Mouse (Mus musculus) CD4-positive helper T cell, adult 2 months (primary cell): ENCODE results near the gene Rbms3.

Experiments used
- DNase-seq: peaks from one replicate; pipeline ENCODE4 v3.0.0-alpha.2; 2012; ENCODE audit warnings: low read depth, missing footprints, low spot score

Gene Rbms3

GRCm38 (mm10) chr9:116903304-116903993 is 726.3 kb downstream of the Rbms3 start:
- no peak for DNase-seq

DNA sequence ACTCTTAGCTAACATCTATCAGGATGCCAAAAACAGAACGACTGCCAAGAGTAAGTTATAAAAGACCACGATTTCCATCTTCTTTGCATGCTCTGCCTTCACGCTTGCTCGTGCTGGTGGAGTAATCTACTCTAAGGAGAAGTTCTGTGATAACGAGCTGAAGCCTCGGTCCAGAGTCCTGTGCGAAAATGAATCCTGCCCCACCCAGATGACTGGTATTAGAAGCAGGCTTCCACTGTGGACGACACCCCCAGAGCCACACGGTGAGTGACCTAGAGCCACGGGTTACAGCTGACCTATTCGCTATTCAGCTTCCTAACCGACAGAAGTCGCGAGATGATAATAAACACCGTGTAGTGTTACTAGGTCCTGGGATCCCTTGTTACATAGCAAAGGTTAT is 730.3 kb downstream of the Rbms3 start:
- no peak for DNase-seq

DNA sequence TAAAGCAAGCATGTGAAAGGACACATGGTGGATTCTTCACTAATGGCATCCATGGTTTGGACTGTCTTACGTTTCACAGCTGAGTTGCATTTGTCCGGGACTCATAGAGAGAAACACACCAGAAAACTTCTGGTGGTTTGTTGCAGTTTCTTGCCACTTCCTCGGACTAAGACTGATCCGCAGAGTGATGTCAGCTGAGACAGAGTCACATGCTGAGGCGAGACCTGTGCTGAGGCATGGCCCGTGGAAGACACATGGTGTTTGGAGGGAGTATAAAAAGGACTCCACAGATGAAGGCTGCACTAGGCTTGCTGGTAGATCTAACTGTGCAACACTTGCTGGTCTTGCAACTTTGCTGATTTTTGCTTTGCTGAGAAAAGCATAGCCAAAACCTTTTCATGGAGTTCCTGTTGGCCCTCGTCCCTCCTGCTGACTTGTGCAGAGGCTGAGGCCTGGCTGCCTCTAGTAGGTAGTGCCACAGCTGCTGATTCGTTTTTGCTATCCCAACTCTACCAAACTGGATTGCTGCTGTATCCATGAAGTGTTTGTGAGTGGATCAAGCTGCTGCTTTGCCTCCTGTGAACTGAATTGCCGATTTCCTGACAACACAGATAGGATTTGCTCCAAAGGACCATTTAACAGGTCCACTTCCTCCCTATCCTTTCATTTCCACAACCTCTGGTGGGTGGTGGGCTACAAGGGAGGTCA is 742.6 kb downstream of the Rbms3 start:
- DNase-seq, result no peak

DNA sequence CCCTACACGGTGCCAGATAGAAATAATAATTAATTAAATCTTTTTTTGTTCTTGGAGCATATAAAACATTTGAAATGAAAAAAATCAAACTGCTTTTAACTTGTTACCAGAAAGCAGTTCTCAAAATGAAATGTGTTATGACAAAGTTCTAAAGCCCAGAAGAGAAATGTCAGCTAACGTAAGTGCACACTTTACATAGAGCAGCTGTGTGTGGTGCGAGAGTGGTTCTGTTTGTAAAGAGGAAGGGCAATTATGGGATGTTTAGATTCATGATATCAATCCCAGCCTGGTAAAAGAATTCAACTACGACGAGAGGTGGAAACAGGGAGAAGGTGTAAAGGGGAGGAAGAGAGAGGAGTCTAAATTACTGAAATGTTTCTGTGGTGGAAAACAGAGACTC is 744.1 kb downstream of the Rbms3 start:
- no peak for DNase-seq

DNA sequence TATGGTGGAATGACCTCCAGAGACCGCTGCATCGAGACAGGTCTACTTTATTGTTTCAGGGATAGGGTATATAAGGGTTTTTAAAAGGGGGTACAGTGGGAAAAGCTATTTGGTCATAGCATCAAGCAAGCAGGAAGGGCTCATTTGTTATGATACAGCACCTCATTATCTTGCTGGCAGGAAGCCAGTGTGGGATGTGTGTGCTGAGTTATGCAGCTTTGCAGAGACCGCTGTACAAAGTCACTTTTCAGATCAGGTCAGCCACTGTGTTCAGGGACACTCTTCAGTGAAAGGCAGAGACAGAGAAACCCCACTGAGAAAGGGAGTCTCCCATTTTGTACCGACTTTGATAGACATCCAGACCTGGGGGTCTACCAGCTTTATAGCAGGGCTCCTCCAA is 749.2 kb downstream of the Rbms3 start:
- no peak for DNase-seq

DNA sequence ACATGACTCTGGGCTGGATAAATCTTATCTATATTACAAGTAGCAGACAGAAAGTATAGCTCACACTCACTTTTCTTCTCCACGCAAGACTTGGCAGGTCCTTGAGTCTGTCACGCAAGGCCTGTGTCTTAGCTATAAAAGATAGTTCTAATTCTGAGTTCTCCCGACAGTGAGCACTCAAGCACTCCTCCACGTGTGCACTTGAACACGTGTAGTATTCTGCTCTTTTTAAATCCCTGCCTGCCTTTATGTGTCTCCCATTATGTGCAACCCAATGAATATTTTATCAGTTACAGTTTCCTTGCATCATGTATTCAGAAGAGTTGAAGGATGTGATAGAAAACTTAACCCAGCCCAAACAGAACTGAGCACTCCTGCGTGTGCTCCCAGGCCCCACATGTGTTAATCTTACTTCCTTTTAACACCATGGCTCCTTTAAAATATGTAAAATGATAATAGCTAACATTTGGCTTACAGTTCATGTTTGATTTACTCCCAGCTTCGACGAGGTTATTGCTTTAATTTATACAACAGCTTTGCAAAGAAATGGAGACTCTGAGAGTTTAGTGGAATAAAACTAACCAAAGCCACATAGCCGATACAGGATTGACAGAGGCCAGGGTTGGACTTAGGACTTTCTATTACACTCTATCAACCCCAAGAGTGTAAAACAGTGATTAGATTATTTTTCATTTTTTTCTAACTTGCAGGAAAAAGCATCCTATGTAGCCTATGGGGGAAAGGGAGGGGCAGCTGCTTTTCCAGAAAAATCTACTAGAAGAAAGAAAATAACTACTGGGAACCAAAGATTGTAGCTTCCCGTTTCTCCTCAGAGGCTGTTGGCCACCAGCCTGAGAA is 749.9 kb downstream of the Rbms3 start:
- DNase-seq, result no peak

DNA sequence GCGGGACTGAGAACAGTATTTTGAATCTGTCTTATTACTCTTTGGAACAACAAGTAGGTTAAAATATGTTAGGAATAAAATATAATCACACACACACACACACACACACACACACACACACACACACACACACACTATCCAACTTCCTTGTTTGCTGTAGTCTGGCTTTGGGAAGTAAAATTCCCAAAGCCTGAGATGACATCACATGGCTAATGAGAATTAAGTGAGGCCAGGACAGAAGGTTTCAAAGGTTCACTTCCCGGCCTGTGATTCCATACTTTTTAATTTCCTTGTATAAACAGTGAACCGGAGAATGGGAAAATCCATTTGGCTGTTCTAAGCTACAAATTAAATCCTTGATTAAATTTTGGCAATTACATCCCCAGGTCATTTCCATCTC is 752.9 kb downstream of the Rbms3 start:
- DNase-seq, result no peak

GRCm38 (mm10) chr9:116873976-116874320 is 755.8 kb downstream of the Rbms3 start:
- no peak for DNase-seq

- DNase-seq, result no peak
Observed at GRCm38 (mm10) chr9:116873033-116873975, 756.4 kb downstream of the Rbms3 start.

- DNase-seq, result no peak
Observed at GRCm38 (mm10) chr9:116872346-116872745, 757.4 kb downstream of the Rbms3 start.

DNA sequence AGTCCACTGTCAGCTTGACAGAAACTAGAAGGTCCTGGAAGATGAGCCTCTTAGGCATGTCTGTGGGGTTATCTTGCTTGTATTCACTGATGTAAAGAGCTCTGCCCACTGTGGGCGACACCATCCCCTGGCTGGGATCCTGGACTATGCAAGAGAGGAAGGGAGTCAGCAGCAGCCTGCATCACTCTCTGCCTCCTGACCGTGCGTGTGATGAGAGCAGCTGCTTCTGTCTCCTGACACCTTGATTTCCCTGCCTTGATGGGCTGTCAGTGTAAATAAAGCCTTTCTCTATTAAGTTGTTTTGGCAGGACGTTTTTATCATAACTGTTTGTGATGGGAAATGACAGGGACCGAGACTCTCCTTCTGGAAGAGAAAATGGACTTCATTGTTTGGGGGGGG is 758.1 kb downstream of the Rbms3 start:
- DNase-seq, result no peak

- no peak for DNase-seq
Observed at GRCm38 (mm10) chr9:116866060-116866459, 763.7 kb downstream of the Rbms3 start.

DNA sequence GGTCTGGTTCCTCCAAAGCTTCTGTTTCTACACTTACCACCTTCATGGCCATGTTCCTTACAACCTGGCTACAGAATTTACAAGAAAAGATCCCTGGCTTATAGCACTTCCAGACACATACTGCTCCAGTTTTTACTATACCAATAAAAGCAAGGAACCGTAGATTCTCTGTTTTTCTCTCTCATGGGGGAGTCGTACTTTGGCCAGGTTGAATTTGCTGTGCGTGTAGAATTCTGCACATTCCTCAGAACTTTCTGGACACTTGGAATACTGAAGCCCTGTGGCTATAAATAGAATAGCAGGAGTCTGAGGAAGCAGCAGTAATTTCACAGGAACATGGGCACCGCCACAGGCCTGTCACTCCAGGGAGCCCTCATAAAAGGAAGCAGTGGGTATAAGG is 766.1 kb downstream of the Rbms3 start:
- DNase-seq, result no peak

GRCm38 (mm10) chr9:116862341-116862740 is 767.4 kb downstream of the Rbms3 start:
- no peak for DNase-seq

GRCm38 (mm10) chr9:116857861-116858595 is 771.7 kb downstream of the Rbms3 start:
- no peak for DNase-seq

DNA sequence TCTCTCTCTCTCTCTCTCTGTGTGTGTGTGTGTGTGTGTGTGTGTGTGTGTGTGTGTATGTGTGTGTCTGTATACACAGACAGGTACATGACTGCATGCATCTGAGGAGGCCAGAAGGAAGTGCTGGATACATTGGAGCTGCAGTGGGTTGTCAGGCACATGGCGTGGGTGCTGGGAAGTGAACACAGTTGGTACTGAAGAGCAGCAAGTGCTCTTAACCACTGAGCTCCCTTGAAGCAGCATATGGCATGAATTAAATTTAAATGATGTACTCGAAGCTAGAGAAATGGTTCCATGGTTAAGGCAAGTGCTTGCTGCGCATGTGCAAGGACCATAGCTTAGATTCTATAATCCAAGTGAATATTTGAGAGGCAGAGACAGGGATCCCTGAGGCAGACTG is 772.6 kb downstream of the Rbms3 start:
- DNase-seq, result no peak

DNA sequence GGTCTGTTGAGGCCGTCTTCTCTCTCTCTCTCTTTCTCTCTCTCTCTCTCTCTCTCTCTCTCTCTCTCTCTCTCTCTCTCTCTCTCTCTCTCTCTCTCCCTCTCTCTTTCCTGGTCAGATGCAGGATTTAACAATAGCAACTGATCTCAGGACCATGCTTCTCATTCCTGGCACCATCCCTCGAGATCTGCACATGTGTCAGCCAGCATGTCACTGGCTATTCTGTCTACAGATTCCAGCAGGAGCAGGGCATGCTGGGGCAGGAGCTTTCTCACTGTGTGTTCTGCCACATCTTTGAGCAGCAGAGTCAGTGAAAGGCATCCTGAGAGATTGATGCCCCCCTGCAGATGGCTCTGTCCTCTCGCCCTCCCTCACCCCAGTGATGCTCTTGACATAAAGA is 774.0 kb downstream of the Rbms3 start:
- no peak for DNase-seq

DNA sequence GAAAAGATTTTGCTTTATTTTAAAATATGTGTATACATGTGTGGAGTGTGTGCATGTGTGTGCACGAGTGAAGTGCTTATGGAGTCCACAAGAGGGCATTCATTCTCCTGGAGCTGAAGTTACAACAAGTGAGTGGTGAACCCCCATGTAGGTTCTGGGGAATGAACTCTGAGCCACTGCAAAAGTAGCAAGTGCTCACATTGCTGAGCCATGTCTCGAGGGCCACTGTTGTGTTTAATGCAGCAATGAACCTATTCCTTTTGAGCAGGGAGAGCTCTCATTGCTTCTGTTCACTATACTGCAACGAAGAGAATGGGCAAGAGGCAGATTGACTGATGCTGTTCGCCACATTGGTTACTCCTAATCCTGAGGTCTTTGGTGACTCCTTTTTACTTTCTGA is 780.8 kb downstream of the Rbms3 start:
- no peak for DNase-seq

- no peak for DNase-seq
Observed at GRCm38 (mm10) chr9:116848166-116848565, 781.5 kb downstream of the Rbms3 start.

GRCm38 (mm10) chr9:116847241-116848135 is 782.2 kb downstream of the Rbms3 start:
- DNase-seq, result no peak
